Mouse (Mus musculus) T-helper 17 cell (primary cell): ENCODE measurements around the gene Mcrip2.
"Not testable (repeated sequence)": the region's sequence is repeated elsewhere in the genome, so short reads cannot be mapped to it uniquely, and the experiment has no call there.

Source experiments
- in situ Hi-C, 2 experiments: fragments of 300-600 bp; cut with MboI, MseI; formaldehyde crosslinking; loops; 1 replicate in 1 of 2; 2 replicates in 1 of 2; pipeline ENCODE4 v1.15.1; 2025; ENCODE audit warnings: high pct_unique_total_duplicates in 2 of 2

The Mcrip2 gene

DNA sequence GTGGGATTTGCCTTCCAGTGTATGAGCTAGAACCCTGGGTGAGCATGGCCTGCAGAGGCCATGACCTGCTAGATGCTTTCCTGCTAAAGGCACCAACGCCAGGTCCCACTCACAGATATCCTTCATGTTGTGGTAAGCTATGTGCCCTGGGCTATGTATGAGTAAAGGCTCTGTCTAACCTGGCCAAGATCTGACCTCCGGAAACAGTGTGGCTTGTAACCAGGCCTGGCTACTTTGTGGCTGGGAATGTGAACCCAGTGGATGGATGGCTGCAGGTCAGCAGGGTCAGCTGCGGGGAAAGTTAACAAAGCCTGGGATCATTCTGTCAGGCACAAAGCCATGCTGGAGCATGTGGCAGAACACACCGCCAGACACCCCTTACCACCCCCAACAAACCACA, 13.1 kb upstream of the Mcrip2 start:
- in situ Hi-C loops = no loop called here

GRCm38 (mm10) chr17:25880913-25881641, 12.5 kb upstream of the Mcrip2 start:
- in situ Hi-C loops = no loop called here

DNA sequence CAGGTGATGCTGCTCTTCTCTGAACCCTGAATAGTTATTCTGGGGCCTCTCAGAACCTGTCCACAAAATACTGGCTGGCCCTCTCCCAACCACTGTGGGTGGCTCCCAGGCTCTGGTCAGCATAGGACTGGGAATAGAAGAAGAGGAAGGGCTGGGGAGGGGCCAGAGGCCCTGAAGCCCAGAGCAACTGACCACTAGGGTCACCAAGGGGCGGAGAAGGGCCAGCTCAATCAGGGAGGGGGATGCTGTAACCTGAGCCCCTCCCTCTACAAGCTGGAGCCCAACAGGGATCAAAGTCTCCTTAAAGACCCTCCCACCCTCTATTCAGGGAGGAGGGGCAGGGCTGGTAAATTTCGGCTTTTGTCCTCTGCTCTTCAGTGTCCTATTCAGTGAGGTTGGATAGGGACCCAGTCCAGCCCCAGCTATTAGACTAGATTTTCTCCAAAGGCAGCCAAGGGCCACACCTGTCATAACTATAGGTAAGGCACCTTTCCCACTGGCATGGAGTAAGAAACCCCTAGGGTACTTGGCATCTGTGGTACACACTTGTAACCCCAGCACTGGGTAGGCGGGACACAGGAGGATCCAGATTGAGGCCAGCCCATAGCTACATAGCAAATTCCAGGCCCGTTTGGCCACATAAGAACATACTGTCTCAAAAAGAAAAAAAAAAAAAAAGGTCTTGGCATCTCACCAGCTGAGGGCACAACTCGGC, 11.8 kb upstream of the Mcrip2 start, which contains the start of gene Wfikkn1:
TSS of gene Wfikkn1 (minus strand) at position 663 of the 715 bp plus-strand sequence.
- in situ Hi-C loops = no loop called here

GRCm38 (mm10) chr17:25879750-25880149, 11.2 kb upstream of the Mcrip2 start:
- in situ Hi-C loops = no loop called here

GRCm38 (mm10) chr17:25879261-25879660, 10.7 kb upstream of the Mcrip2 start:
- in situ Hi-C loops = no loop called here

GRCm38 (mm10) chr17:25878611-25879180, 10.1 kb upstream of the Mcrip2 start:
- in situ Hi-C loops = no loop called here

DNA sequence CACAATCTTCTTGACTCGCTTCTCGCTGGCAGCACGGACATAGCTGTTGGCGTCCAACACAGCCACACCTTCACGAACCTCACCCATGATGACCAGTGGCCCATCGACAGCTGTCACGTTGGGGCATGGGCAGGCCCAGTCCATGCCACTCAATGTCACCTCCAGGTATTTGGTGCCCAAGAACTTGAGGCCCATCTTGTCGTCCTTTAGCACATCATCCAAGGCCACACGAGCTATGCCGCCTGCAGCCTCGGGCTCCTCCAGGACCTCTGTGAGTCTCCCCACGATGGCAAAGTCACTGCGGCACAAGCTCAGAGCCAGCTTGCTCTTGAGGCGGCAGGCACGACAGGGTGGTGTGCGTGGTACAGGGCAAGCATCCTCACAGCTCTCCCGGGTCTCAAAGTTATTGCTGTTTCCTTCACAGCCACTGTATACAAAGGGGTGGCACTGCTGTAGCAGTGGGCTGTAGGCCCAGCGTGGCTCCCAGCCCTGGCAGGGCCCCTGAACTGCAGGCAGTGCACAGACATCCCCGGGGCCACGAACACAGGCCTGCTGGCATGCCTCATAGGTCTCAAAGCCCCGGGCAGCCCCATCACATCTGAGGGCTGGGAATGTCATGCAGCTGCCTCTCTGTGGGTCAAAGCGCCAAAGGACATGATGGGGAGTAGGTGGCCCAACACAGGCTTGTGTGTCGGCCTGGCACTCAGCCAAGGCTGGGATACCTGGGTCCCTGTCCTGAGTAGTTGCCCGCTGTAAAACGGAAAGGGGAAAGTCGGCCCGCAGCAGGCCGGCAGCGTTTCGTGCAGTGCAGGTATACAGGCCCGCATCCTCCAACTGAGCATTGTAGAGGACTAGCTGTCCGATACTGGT, 9.4 kb upstream of the Mcrip2 start:
- in situ Hi-C loops = no loop called here

- in situ Hi-C loops = no loop called here
Measured at GRCm38 (mm10) chr17:25877025-25877424, 8.5 kb upstream of the Mcrip2 start.

GRCm38 (mm10) chr17:25876347-25876915, 7.9 kb upstream of the Mcrip2 start:
- in situ Hi-C loops = no loop called here

DNA sequence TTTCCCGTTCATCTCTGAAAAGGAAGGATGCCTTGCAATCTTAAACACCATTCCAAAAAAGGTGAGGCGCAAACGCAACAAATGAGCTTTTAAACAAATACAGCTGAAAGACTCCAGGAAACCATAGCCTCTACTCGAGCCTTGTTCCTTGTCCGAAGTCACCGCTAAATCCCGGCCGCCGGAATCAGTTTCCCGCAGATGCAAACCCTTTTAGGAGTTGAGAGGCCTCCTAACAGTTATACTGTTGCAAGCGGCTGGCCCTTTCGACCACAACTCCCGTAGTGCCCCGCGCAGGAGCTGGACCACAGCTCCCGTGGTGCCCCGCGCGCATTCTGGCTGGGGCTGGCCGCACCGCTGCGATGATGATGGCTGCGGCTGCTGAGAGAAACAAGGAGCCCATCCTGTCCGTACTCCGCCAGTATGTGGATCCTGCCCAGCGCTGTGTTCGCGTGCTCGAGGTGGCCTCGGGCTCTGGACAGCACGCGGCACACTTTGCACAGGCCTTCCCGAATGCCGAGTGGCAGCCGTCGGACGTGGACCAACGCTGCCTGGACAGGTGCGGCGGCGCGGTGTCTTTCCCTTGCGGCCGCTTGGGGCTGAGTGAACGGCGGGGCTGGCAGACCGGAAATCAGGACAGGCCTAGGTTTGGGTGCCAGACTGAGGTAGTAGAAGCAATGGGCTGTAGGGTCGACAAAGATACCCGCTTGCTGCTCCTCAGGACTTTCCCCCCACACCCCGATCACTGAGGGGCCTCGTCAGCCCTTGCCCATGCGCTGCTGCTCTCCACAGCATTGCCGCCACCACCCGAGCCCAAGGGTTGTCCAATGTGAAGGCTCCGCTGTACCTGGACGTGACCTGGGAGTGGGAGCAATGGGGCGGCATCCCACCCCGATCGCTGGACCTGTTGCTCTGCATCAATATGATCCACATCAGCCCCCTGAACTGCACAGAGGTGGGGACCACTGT, 6.9 kb upstream of the Mcrip2 start:
- in situ Hi-C loops = no loop called here

DNA sequence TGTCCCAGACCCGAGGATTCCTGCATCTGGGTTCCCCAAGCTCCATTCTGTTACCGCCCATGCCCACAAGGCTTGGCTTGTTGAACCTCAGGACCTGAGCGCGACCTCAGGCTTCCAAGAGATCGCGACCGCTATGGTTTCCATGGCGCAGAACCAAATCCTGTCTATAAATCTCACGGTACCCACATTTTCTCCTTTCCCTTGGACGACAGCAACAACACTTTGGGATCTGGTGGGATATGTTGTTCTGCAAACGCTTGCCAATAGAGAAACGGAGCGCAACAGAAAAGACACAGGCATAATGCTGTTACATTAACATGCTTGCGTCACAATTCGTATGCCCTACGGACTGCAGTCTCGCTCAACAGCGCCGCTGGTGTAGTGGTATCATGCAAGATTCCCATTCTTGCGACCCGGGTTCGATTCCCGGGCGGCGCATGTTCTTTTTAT, 6.2 kb upstream of the Mcrip2 start, which contains the start of gene Mettl26:
TSS of gene Mettl26 (plus strand) at position 354 of the 450 bp plus-strand sequence.
- in situ Hi-C loops = no loop called here

GRCm38 (mm10) chr17:25874148-25874720, 5.7 kb upstream of the Mcrip2 start:
- in situ Hi-C loops = no loop called here

GRCm38 (mm10) chr17:25873405-25874147, 5.0 kb upstream of the Mcrip2 start:
- in situ Hi-C loops = no loop called here

GRCm38 (mm10) chr17:25872676-25873075, 4.1 kb upstream of the Mcrip2 start:
- in situ Hi-C loops = no loop called here

DNA sequence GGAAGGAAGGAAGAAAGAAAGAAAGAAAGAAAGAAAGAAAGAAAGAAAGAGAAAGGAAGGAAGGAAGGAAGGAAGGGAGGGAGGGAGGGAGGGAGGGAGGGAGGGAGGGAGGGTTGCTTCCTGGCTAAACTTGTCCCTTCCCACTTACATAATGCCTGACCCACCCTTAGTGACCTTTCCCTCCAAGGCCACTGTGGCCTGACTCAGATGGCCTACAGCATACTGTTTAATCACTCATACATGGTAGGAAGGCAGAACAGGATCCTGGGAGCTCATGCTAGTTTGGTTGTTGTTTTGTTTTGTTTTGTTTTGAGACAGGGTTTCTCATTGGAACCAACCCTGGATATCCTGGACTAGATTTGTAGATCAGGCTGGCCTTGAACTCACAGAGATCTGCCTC, 3.0 kb upstream of the Mcrip2 start:
- in situ Hi-C loops = not testable (repeated sequence)

DNA sequence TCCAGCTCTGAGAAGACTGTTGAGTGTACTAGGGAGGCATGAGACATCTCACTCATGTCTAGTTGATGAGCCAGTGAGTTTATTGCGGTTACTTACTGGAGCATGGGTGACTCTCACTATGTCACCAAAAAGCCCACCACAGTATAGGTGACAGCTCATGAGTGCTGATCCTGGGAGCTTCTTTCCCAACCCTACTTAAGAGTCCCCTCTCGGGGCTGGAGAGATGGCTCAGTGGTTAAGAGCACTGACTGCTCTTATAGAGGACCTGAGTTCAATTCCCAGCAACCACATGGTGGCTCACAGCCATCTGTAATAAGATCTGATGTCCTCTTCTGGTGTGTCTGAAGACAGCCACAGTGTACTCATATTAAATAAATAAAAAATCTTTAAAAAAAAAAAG, 1.4 kb upstream of the Mcrip2 start:
- in situ Hi-C loops = no loop called here

DNA sequence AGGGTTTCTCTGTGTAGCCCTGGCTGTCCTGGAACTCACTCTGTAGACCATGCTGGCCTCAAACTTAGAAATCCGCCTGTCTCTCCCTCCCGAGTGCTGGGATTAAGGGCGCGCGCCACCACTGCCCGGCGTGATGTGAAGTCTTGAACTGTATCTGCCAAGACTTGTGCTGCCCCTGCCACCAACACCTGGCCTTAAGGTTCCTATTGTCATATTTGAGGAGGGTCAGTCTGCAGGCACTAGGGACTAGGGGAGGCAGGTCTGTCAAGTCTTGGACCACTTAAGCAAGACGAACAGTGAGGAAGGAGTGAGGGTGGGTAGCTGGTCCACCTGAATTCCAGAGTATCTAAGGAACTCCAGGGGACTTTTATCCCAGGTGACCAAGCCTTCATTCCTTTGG, 934 bp upstream of the Mcrip2 start:
- in situ Hi-C loops = no loop called here

- in situ Hi-C loops = no loop called here
Measured at GRCm38 (mm10) chr17:25867836-25868600, 546 bp downstream of the Mcrip2 start.
